Mouse (Mus musculus): ENCODE results near the gene Eif3d. TPM values are rescaled to one million over a fixed set of nuclear protein-coding genes. Genes with fewer than 3 reads are reported as not detected.

Gene Eif3d
- polyA plus RNA-seq, 1 experiment from 2014 or later: 211 TPM

DNA sequence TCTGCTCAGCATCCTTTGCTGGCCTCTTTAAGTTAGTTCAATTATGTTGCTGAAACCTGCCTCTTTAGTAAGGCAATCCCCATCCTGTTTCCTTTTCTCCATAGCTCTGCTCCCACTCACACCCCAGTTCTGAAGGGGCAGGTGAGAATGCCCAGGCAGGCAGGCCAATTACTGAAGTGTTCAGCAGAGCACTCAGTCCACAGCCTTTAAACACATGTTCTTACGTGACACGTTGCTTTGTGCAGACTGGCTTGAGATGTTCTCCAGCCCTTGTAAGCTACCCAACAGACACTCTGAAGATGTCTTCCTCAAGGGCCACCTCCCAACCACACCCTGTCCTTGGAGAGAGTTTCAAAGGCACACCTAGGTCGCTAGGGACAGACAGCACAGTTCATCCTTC is 12.5 kb downstream of the Eif3d start:
- no peaks in the 10 kb centered on the region for H3K9me3 ChIP-seq (ENCODE audit: control insufficient read depth, low read depth, low read length)
- H3K27me3 ChIP-seq (ENCODE audit: control insufficient read depth, insufficient read depth, low read length): 0 out of 2 replicates have a peak, but pooled peaks cover 6% of the 10 kb centered on the region
- H3K27ac ChIP-seq (ENCODE audit: low read length): no peak overlapping the region
- H3K4me1 ChIP-seq (ENCODE audit: control insufficient read depth, insufficient read depth, low read length): peaks cover 5% of the 10 kb centered on the region; the same call in 1 of the 2 replicates
- ATAC-seq (ENCODE audit: insufficient number of reproducible peaks, insufficient read depth, low FRiP score, low read depth): no peak
- H3K36me3 ChIP-seq (ENCODE audit: control insufficient read depth, insufficient read depth, low read length): peaks cover 45% of the 10 kb centered on the region
- no peak overlapping the region for H3K9ac ChIP-seq (replicated peaks; ENCODE audit: low read depth, low read length)
- WGBS: 58% methylated on average over 3 of the region's 3 CpGs
- H3K4me3 ChIP-seq (ENCODE audit: low read depth, low read length): no peak overlapping the region
- no peak overlapping the region for H3K4me2 ChIP-seq (replicated peaks; ENCODE audit: low read depth, low read length)

DNA sequence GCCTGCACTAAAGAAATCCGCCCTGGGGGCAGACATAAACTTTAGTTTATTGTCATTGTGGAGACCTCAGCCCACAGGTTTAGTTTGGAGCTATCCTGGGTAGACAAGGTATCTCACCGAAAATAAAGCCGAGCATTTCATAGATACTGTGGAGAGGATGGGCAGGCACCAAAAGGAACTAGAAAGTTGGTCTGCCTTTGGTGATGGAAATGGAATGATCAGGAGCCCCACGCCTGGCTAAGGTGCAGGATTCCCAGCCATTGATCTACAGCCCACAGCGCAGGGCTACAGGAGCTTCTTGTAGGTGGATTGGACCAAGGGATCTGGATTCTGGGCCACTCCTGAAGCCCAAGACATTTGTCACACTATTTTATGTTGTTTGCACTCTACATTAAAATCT is 13.0 kb downstream of the Eif3d start:
- Histone ChIP-seq H3K36me3 (ENCODE audit: control insufficient read depth, insufficient read depth, low read length) (peaks cover 41% of the 10 kb centered on the region), H3K4me1 (ENCODE audit: control insufficient read depth, insufficient read depth, low read length) (peaks cover 5% of the 10 kb centered on the region; the same call in 1 of the 2 replicates), H3K27me3 (ENCODE audit: control insufficient read depth, insufficient read depth, low read length) (0 out of 2 replicates have a peak, but pooled peaks cover 6% of the 10 kb centered on the region), H3K4me3 (ENCODE audit: low read depth, low read length) (no peak overlapping the region), H3K4me2 (replicated peaks; ENCODE audit: low read depth, low read length) (no peak overlapping the region), H3K9me3 (ENCODE audit: control insufficient read depth, low read depth, low read length) (no peaks in the 10 kb centered on the region), H3K9ac (replicated peaks; ENCODE audit: low read depth, low read length) (no peak overlapping the region), H3K27ac (ENCODE audit: low read length) (no peak overlapping the region)
- ATAC-seq (ENCODE audit: insufficient number of reproducible peaks, insufficient read depth, low FRiP score, low read depth): no peak
- WGBS: 36% methylated on average over 5 of the region's 5 CpGs

DNA sequence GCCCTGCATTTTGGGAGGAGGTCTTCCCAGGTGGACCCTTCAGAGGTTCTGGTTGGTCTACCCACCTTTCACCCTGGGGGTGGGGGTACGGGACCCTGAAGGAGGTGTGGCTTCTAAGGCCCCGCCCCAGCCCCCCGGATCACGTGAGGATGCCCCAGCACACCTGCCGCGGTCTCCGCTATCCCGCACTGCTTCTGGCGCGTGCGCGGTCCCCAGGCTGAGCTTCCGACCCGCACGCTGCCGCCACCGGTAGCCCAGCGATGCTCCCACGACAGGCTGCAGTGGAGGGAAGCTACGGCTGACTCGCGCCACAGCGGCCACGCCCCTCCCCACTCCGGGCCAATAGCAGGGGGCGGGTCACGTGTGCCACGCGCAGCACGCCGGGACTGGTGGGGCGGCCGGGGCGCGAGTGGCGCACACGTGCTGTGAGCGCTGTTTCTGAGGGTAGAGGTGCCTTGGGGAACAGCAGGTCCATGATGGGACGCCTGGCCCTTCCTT is 14.2 kb downstream of the Eif3d start, which contains the start of gene Foxred2:
Gene Foxred2 (minus strand): TSS at position 319 of the 498 bp plus-strand sequence.
- Histone ChIP-seq H3K36me3 (ENCODE audit: control insufficient read depth, insufficient read depth, low read length) (peaks cover 29% of the 10 kb centered on the region), H3K4me2 (replicated peaks; ENCODE audit: low read depth, low read length) (peak within 1 kb of the TSS; percentile 78), H3K4me3 (ENCODE audit: low read depth, low read length) (peak within 1 kb of the TSS; percentile 50), H3K9ac (replicated peaks; ENCODE audit: low read depth, low read length) (peak within 1 kb of the TSS; percentile 38; the same call in 1 of the 2 replicates), H3K9me3 (ENCODE audit: control insufficient read depth, low read depth, low read length) (no peaks in the 10 kb centered on the region), H3K4me1 (ENCODE audit: control insufficient read depth, insufficient read depth, low read length) (peaks cover 5% of the 10 kb centered on the region; the same call in 1 of the 2 replicates), H3K27me3 (ENCODE audit: control insufficient read depth, insufficient read depth, low read length) (0 out of 2 replicates have a peak, but pooled peaks cover 6% of the 10 kb centered on the region), H3K27ac (ENCODE audit: low read length) (no peak within 1 kb of the TSS)
- peak; percentile 95 for ATAC-seq (ENCODE audit: insufficient number of reproducible peaks, insufficient read depth, low FRiP score, low read depth)
- under 1% methylated on average over 39 of the region's 39 CpGs for WGBS

DNA sequence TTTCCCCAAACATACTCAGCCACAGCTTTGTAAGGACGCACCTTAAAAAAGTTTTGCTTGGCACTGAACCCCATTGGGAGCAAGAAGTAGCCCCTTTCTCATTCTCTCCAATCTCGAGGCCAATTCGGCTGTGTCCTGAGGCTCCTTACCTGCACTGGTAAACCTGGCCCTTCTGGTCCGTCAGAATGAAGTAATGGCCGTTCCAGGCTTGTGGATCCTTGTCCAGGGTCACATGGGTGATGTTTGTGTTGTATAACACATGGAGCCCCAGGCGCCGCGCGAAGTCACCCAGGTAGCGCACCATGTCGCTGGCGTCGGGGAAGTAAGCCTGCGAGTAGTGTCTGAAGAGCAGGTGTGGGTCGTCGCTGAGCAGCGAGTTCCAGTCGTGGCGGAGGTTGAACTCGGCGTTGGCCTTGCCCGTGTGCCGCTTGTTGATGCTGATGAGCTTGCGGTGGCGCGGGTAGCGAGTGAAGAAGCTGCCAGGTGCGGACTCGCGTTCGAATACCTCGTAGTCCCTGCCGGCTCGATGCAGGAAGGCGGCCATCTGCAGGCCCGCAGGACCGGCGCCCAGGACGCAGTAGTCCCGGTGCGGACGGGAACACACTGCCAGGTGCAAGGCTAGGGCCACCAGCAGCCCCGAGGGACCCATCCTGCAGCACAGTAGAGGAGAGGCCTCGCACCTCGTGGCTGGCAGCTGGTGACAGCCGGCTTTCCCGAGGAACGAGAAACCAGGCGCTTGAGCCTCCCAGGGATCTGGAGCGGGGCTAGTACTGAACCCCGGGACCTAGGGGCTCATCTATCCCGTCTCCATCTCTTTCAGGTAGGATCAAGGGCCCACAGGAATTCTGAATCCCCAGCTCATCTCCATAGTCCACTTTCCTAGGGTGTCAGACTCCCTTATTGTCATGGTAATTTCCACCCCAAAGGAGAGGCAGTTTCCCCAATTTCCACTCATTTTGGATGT is 14.9 kb downstream of the Eif3d start:
- ATAC-seq (ENCODE audit: insufficient number of reproducible peaks, insufficient read depth, low FRiP score, low read depth): peak; percentile 31; the same call in 1 of the 2 replicates
- peak overlapping the region; percentile 50 for H3K4me3 ChIP-seq (ENCODE audit: low read depth, low read length)
- H3K9me3 ChIP-seq (ENCODE audit: control insufficient read depth, low read depth, low read length): no peaks in the 10 kb centered on the region
- WGBS: 7% methylated on average over 52 of the region's 52 CpGs
- H3K4me2 ChIP-seq (replicated peaks; ENCODE audit: low read depth, low read length): peak overlapping the region; percentile 78
- peaks cover 22% of the 10 kb centered on the region for H3K36me3 ChIP-seq (ENCODE audit: control insufficient read depth, insufficient read depth, low read length)
- H3K27me3 ChIP-seq (ENCODE audit: control insufficient read depth, insufficient read depth, low read length): 0 out of 2 replicates have a peak, but pooled peaks cover 6% of the 10 kb centered on the region
- H3K27ac ChIP-seq (ENCODE audit: low read length): no peak overlapping the region
- H3K4me1 ChIP-seq (ENCODE audit: control insufficient read depth, insufficient read depth, low read length): peaks cover 5% of the 10 kb centered on the region; the same call in 1 of the 2 replicates
- H3K9ac ChIP-seq (replicated peaks; ENCODE audit: low read depth, low read length): peak overlapping the region; percentile 38; the same call in 1 of the 2 replicates

DNA sequence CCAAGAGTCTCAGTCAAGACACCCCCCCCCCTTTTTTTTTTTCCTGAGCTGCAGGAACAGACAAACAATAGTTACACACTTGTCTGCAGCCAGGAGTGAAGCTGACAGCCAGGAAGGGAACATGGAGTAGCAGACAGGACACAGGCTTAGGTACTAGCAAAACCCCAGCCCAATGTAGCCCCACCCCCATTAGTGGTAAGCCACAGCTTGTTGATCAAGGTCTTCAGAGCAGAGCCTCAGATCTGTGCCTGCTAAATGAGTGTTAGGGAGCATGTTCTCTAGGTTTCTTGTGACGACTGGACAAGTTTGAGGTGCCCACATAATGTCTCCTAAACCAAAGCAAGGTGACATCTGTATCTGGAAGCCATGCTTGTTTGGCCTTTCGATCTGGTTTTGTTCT is 16.3 kb downstream of the Eif3d start:
- H3K36me3 ChIP-seq (ENCODE audit: control insufficient read depth, insufficient read depth, low read length): peaks cover 9% of the 10 kb centered on the region; the same call in 1 of the 2 replicates
- H3K4me1 ChIP-seq (ENCODE audit: control insufficient read depth, insufficient read depth, low read length): peaks cover 5% of the 10 kb centered on the region; the same call in 1 of the 2 replicates
- WGBS: 93% methylated on average over 2 of the region's 2 CpGs
- ATAC-seq (ENCODE audit: insufficient number of reproducible peaks, insufficient read depth, low FRiP score, low read depth): no peak
- H3K9me3 ChIP-seq (ENCODE audit: control insufficient read depth, low read depth, low read length): no peaks in the 10 kb centered on the region
- 0 out of 2 replicates have a peak, but pooled peaks cover 6% of the 10 kb centered on the region for H3K27me3 ChIP-seq (ENCODE audit: control insufficient read depth, insufficient read depth, low read length)
- no peak overlapping the region for H3K27ac ChIP-seq (ENCODE audit: low read length)
- H3K4me2 ChIP-seq (replicated peaks; ENCODE audit: low read depth, low read length): no peak overlapping the region
- no peak overlapping the region for H3K9ac ChIP-seq (replicated peaks; ENCODE audit: low read depth, low read length)
- no peak overlapping the region for H3K4me3 ChIP-seq (ENCODE audit: low read depth, low read length)

DNA sequence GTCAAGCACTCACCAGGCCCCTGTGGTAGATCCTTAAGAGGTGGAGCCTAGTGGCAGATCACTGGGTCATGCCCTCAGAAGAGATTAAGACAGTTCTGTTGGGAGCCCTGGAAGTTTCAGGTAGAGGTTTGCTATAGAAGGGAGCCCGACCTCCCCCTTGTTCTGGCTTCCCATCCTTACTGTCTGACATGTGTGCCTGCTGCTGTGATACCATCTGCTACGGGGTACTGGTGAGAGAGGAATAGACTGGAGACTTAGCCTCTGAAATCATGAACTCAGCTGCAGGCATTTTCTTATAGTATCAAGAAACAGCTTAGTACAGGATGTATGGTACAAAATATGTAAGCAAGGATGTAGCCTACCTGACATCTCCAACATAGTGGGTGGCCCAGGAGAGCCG is 17.7 kb downstream of the Eif3d start:
- Histone ChIP-seq H3K27ac (ENCODE audit: low read length) (no peak overlapping the region), H3K9ac (replicated peaks; ENCODE audit: low read depth, low read length) (no peak overlapping the region), H3K27me3 (ENCODE audit: control insufficient read depth, insufficient read depth, low read length) (0 out of 2 replicates have a peak, but pooled peaks cover 6% of the 10 kb centered on the region), H3K4me1 (ENCODE audit: control insufficient read depth, insufficient read depth, low read length) (peaks cover 5% of the 10 kb centered on the region; the same call in 1 of the 2 replicates), H3K9me3 (ENCODE audit: control insufficient read depth, low read depth, low read length) (no peaks in the 10 kb centered on the region), H3K4me3 (ENCODE audit: low read depth, low read length) (no peak overlapping the region), H3K4me2 (replicated peaks; ENCODE audit: low read depth, low read length) (no peak overlapping the region), H3K36me3 (ENCODE audit: control insufficient read depth, insufficient read depth, low read length) (no peaks in the 10 kb centered on the region)
- WGBS: 91% methylated on average over 3 of the region's 3 CpGs
- no peak for ATAC-seq (ENCODE audit: insufficient number of reproducible peaks, insufficient read depth, low FRiP score, low read depth)

DNA sequence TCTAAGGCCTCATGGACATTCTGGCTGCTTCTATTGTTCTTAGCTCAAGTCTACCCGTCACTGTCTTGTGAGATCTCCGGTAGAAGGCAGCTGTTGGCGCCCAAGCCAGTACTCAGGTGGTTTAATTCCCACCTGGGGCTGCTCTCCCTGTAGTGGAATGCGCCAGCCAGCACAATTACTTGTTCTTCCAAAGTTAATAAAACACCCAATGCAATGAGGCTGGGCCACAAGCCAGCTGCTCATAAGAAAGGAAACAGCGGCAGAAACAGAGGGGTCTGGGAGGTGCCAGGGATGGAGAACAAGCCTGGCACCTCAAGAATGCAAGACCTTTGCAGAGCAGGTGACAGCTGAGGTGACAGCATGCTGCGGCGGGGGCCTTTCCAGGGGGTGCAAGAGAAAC is 21.6 kb downstream of the Eif3d start:
- Histone ChIP-seq H3K4me2 (replicated peaks; ENCODE audit: low read depth, low read length) (no peak overlapping the region), H3K9ac (replicated peaks; ENCODE audit: low read depth, low read length) (no peak overlapping the region), H3K36me3 (ENCODE audit: control insufficient read depth, insufficient read depth, low read length) (no peaks in the 10 kb centered on the region), H3K4me1 (ENCODE audit: control insufficient read depth, insufficient read depth, low read length) (no peaks in the 10 kb centered on the region), H3K27me3 (ENCODE audit: control insufficient read depth, insufficient read depth, low read length) (no peaks in the 10 kb centered on the region), H3K4me3 (ENCODE audit: low read depth, low read length) (no peak overlapping the region), H3K27ac (ENCODE audit: low read length) (no peak overlapping the region), H3K9me3 (ENCODE audit: control insufficient read depth, low read depth, low read length) (no peaks in the 10 kb centered on the region)
- 83% methylated on average over 7 of the region's 7 CpGs for WGBS
- ATAC-seq (ENCODE audit: insufficient number of reproducible peaks, insufficient read depth, low FRiP score, low read depth): no peak

DNA sequence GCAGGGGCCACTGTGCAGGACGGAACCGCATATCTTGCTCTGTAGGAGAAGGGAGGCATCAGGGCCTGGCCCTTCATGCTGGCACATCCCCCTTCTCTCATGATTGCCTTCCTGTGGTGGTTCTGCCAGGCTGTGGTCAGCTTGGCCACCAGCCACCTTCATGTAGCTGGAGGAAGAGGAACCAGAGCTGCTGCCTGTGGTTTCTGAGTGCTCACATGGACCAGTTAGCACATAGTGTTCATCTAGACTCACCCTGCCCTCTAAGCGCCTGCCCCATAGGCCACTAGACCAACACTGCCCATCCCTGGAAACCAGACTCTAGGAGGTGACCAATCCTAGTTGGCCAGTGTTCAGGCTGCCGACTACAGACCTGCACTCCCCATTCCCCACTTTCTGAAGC is 24.9 kb downstream of the Eif3d start:
- 86% methylated on average over 4 of the region's 4 CpGs for WGBS
- H3K9ac ChIP-seq (replicated peaks; ENCODE audit: low read depth, low read length): 0 out of 2 replicates have a peak overlapping the region, but pooled peaks have one; percentile 1
- H3K27me3 ChIP-seq (ENCODE audit: control insufficient read depth, insufficient read depth, low read length): no peaks in the 10 kb centered on the region
- H3K36me3 ChIP-seq (ENCODE audit: control insufficient read depth, insufficient read depth, low read length): no peaks in the 10 kb centered on the region
- H3K27ac ChIP-seq (ENCODE audit: low read length): no peak overlapping the region
- no peaks in the 10 kb centered on the region for H3K4me1 ChIP-seq (ENCODE audit: control insufficient read depth, insufficient read depth, low read length)
- H3K4me2 ChIP-seq (replicated peaks; ENCODE audit: low read depth, low read length): no peak overlapping the region
- no peak overlapping the region for H3K4me3 ChIP-seq (ENCODE audit: low read depth, low read length)
- no peaks in the 10 kb centered on the region for H3K9me3 ChIP-seq (ENCODE audit: control insufficient read depth, low read depth, low read length)
- no peak for ATAC-seq (ENCODE audit: insufficient number of reproducible peaks, insufficient read depth, low FRiP score, low read depth)

All from stomach, embryonic 14.5 days (tissue).